Mouse (Mus musculus) midbrain, embryonic 11.5 days (tissue): ENCODE data around the gene Sbpl. TPM values are rescaled to one million over a fixed set of nuclear protein-coding genes. Genes with fewer than 3 reads are reported as not detected.

Experiments used
- ATAC-seq: fragments of 200-750 bp; cut with Nextera tagmentation; 2 replicates; pipeline ENCODE4 v1.8.0; 2017; ENCODE audit warnings: moderate TSS enrichment, moderate library complexity; ENCODE audit not compliant: low FRiP score
- DNase-seq: peaks from one replicate; pipeline ENCODE4 v3.0.0; 2015; ENCODE audit warnings: low spot score; ENCODE audit errors: missing footprints
- H3K27ac ChIP-seq: fragments of 300-500 bp; sonication (generic); 2 replicates; pipeline ENCODE4 v1.5.1; 2014; ENCODE audit warnings: low read depth, low read length
- H3K27me3 ChIP-seq: fragments of 300-500 bp; sonication (generic); 2 replicates; pipeline ENCODE4 v1.6.1; 2014; ENCODE audit warnings: mild to moderate bottlenecking, low read length, moderate library complexity, mixed read lengths; ENCODE audit not compliant: control insufficient read depth, insufficient read depth
- H3K36me3 ChIP-seq: fragments of 300-500 bp; sonication (generic); 2 replicates; pipeline ENCODE4 v1.6.1; 2014; ENCODE audit warnings: mild to moderate bottlenecking, low read length, moderate library complexity, mixed read lengths; ENCODE audit not compliant: control insufficient read depth, insufficient read depth
- H3K4me1 ChIP-seq: fragments of 300-500 bp; sonication (generic); 2 replicates; pipeline ENCODE4 v1.6.1; 2014; ENCODE audit warnings: low read length; ENCODE audit not compliant: control insufficient read depth, insufficient read depth
- H3K4me2 ChIP-seq: fragments of 300-500 bp; sonication (generic); 2 replicates; pipeline ENCODE4 v1.6.1; 2014; ENCODE audit warnings: mild to moderate bottlenecking, moderate library complexity
- H3K4me3 ChIP-seq: fragments of 300-500 bp; sonication (generic); 2 replicates; pipeline ENCODE4 v1.5.1; 2014; ENCODE audit warnings: low read depth, low read length
- H3K9ac ChIP-seq: fragments of 300-500 bp; sonication (generic); 2 replicates; pipeline ENCODE4 v1.6.1; 2014; ENCODE audit warnings: low read length
- H3K9me3 ChIP-seq: fragments of 300-500 bp; sonication (generic); 2 replicates; pipeline ENCODE4 v1.6.1; 2016; ENCODE audit warnings: low read length; ENCODE audit not compliant: control insufficient read depth
- WGBS: fragments of 180-500 bp; shearing (Covaris S2); extraction: QIAGEN DNeasy Blood & Tissue Kit; methylation state at CpG from one replicate; pipeline ENCODE4 v1.1.7; 2014; 5-methylcytosine and 5-hydroxymethylcytosine counted together
- polyA plus RNA-seq: library from polyadenylated mRNA; unstranded; fragments of >200 nt; fragmentation: Nextera tagmentation; extraction: Ambion mirVana; gene quantifications from 2 replicates; pipeline ENCODE4 v1.2.1, GENCODE M21; 2014

Sbpl gene
- polyA plus RNA-seq, 1 experiment from 2014 or later: not detected

GRCm38 (mm10) chr17:23992789-23993553 is 37.9 kb upstream of the Sbpl start:
- 0 out of 2 replicates have a peak overlapping the region, but pooled peaks have one; percentile 0 for H3K9ac ChIP-seq
- no peak overlapping the region for H3K27ac ChIP-seq
- peak; percentile 84 for DNase-seq
- no peaks in the 10 kb centered on the region for H3K9me3 ChIP-seq
- no peaks in the 10 kb centered on the region for H3K36me3 ChIP-seq
- no peaks in the 10 kb centered on the region for H3K27me3 ChIP-seq
- WGBS: 66% methylated on average over 9 of the region's 9 CpGs
- H3K4me2 ChIP-seq: peak overlapping the region; percentile 35
- no peak overlapping the region for H3K4me3 ChIP-seq
- peak; percentile 76 for ATAC-seq
- H3K4me1 ChIP-seq: peaks cover 6% of the 10 kb centered on the region; the same call in 1 of the 2 replicates

- H3K9ac ChIP-seq: no peak overlapping the region
- DNase-seq: no peak
- no peaks in the 10 kb centered on the region for H3K36me3 ChIP-seq
- H3K9me3 ChIP-seq: no peaks in the 10 kb centered on the region
- no peak for ATAC-seq
- no peak overlapping the region for H3K27ac ChIP-seq
- 46% methylated on average over 2 of the region's 2 CpGs for WGBS
- no peaks in the 10 kb centered on the region for H3K27me3 ChIP-seq
- no peak overlapping the region for H3K4me2 ChIP-seq
- no peak overlapping the region for H3K4me3 ChIP-seq
- H3K4me1 ChIP-seq: peaks cover 6% of the 10 kb centered on the region; the same call in 1 of the 2 replicates
These were observed 34.7 kb upstream of the Sbpl start for GRCm38 (mm10) chr17:23989802-23990201.

- ATAC-seq: no peak
These were observed 29.9 kb upstream of the Sbpl start for GRCm38 (mm10) chr17:23984989-23985388.

GRCm38 (mm10) chr17:23982912-23983311 is 27.8 kb upstream of the Sbpl start:
- no peak overlapping the region for H3K27ac ChIP-seq
- no peaks in the 10 kb centered on the region for H3K27me3 ChIP-seq
- no peaks in the 10 kb centered on the region for H3K4me1 ChIP-seq
- no peak overlapping the region for H3K4me3 ChIP-seq
- no peaks in the 10 kb centered on the region for H3K9me3 ChIP-seq
- 74% methylated on average over 4 of the region's 4 CpGs for WGBS
- H3K4me2 ChIP-seq: no peak overlapping the region
- no peaks in the 10 kb centered on the region for H3K36me3 ChIP-seq
- H3K9ac ChIP-seq: no peak overlapping the region
- no peak for ATAC-seq
- DNase-seq: no peak

More at GRCm38 (mm10) chr17:23984989-23985388, 29.9 kb upstream of the Sbpl start:
- Histone ChIP-seq H3K4me2 (no peak overlapping the region), H3K4me1 (no peaks in the 10 kb centered on the region), H3K9me3 (no peaks in the 10 kb centered on the region), H3K27me3 (no peaks in the 10 kb centered on the region), H3K4me3 (no peak overlapping the region), H3K36me3 (no peaks in the 10 kb centered on the region), H3K27ac (no peak overlapping the region), H3K9ac (no peak overlapping the region)
- DNase-seq: no peak
- 77% methylated on average over 1 of the region's 1 CpGs for WGBS

GRCm38 (mm10) chr17:23980297-23980909 is 25.3 kb upstream of the Sbpl start, which contains the start of gene Prss30:
TSS of gene Prss30 (minus strand) at chr17:23980566.
- Histone ChIP-seq H3K4me3 (no peak within 1 kb of the TSS), H3K27me3 (no peaks in the 10 kb centered on the region), H3K9me3 (no peaks in the 10 kb centered on the region), H3K9ac (no peak within 1 kb of the TSS), H3K4me1 (no peaks in the 10 kb centered on the region), H3K36me3 (no peaks in the 10 kb centered on the region), H3K4me2 (no peak within 1 kb of the TSS), H3K27ac (no peak within 1 kb of the TSS)
- DNase-seq (no peak), ATAC-seq (no peak)
- 86% methylated on average over 10 of the region's 10 CpGs for WGBS

GRCm38 (mm10) chr17:23979471-23979870 is 24.4 kb upstream of the Sbpl start:
- ATAC-seq: no peak
- H3K27me3 ChIP-seq: no peaks in the 10 kb centered on the region
- no peaks in the 10 kb centered on the region for H3K9me3 ChIP-seq
- H3K4me1 ChIP-seq: no peaks in the 10 kb centered on the region
- H3K9ac ChIP-seq: no peak overlapping the region
- 80% methylated on average over 3 of the region's 3 CpGs for WGBS
- no peak overlapping the region for H3K4me2 ChIP-seq
- H3K36me3 ChIP-seq: no peaks in the 10 kb centered on the region
- DNase-seq: no peak
- H3K27ac ChIP-seq: no peak overlapping the region
- H3K4me3 ChIP-seq: no peak overlapping the region

GRCm38 (mm10) chr17:23976665-23977064 is 21.6 kb upstream of the Sbpl start:
- no peaks in the 10 kb centered on the region for H3K36me3 ChIP-seq
- DNase-seq (no peak), ATAC-seq (no peak)
- no peaks in the 10 kb centered on the region for H3K27me3 ChIP-seq
- H3K4me2 ChIP-seq: no peak overlapping the region
- no peaks in the 10 kb centered on the region for H3K9me3 ChIP-seq
- H3K4me3 ChIP-seq: no peak overlapping the region
- H3K9ac ChIP-seq: no peak overlapping the region
- H3K27ac ChIP-seq: no peak overlapping the region
- WGBS: 79% methylated on average over 4 of the region's 4 CpGs
- H3K4me1 ChIP-seq: no peaks in the 10 kb centered on the region

- 81% methylated on average over 9 of the region's 9 CpGs for WGBS
- no peaks in the 10 kb centered on the region for H3K9me3 ChIP-seq
- H3K36me3 ChIP-seq: no peaks in the 10 kb centered on the region
- H3K4me2 ChIP-seq: no peak overlapping the region
- H3K9ac ChIP-seq: no peak overlapping the region
- no peak overlapping the region for H3K27ac ChIP-seq
- ATAC-seq: no peak
- H3K4me3 ChIP-seq: no peak overlapping the region
- no peaks in the 10 kb centered on the region for H3K27me3 ChIP-seq
- DNase-seq: no peak
- H3K4me1 ChIP-seq: no peaks in the 10 kb centered on the region
These were observed 16.2 kb upstream of the Sbpl start for GRCm38 (mm10) chr17:23971315-23971714.

- no peak overlapping the region for H3K27ac ChIP-seq
- DNase-seq (peak; percentile 94), ATAC-seq (no peak)
- no peak overlapping the region for H3K9ac ChIP-seq
- no peak overlapping the region for H3K4me2 ChIP-seq
- H3K27me3 ChIP-seq: no peaks in the 10 kb centered on the region
- no peak overlapping the region for H3K4me3 ChIP-seq
- no peaks in the 10 kb centered on the region for H3K36me3 ChIP-seq
- no peaks in the 10 kb centered on the region for H3K4me1 ChIP-seq
- 2% methylated on average over 1 of the region's 1 CpGs for WGBS
- H3K9me3 ChIP-seq: no peaks in the 10 kb centered on the region
These were observed 14.2 kb upstream of the Sbpl start for GRCm38 (mm10) chr17:23969231-23969630.
